Mouse (Mus musculus): Measurements from ENCODE around the gene Scaper. TPM values are rescaled to one million over a fixed set of nuclear protein-coding genes. Genes with fewer than 3 reads are reported as not detected.

Gene Scaper
- polyA plus RNA-seq, 1 experiment from 2014 or later = 7.1 TPM

GRCm38 (mm10) chr9:55918579-55918978 lies 19.3 kb downstream of the Scaper start:
- Histone ChIP-seq H3K4me1 (ENCODE audit: insufficient read depth, low read depth, low read length) (no peaks in the 10 kb centered on the region), H3K36me3 (ENCODE audit: insufficient read depth, low read length) (no peaks in the 10 kb centered on the region), H3K9me3 (ENCODE audit: low read length) (no peaks in the 10 kb centered on the region), H3K4me2 (replicated peaks; ENCODE audit: low read depth, low read length) (no peak overlapping the region), H3K4me3 (ENCODE audit: low read depth, low read length) (no peak overlapping the region), H3K27ac (ENCODE audit: low read length) (no peak overlapping the region), H3K9ac (replicated peaks; ENCODE audit: low read depth) (no peak overlapping the region), H3K27me3 (replicated peaks; ENCODE audit: insufficient read depth, low read length) (no peaks in the 10 kb centered on the region)
- TF ChIP-seq CTCF (IDR thresholded peaks at IDR 0.05) (peak; percentile 59), EP300 (IDR thresholded peaks at IDR 0.05) (no peak)
- DNase-seq (ENCODE audit: low spot score) = peak; percentile 72
- WGBS = 54% methylated on average over 3 of the region's 3 CpGs
- no peak for ATAC-seq

DNA sequence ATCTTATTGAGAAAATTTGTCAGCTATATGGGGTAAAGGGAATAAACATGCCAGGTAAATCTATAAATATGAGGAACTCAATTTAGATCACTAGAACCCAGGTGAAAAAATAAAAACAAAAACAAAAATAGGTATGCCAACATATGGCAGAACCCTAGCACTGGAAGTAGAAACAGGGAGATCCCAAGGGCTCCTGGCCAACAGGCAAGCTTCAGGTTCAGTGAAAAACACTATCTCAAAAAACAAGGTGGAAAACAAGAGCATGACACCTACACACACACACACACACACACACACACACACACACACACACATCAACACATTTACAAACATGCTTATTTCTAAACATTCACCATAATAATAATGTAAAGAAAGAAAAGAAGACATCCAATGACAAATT lies 21.2 kb downstream of the Scaper start:
- Histone ChIP-seq H3K27me3 (replicated peaks; ENCODE audit: insufficient read depth, low read length) (no peaks in the 10 kb centered on the region), H3K4me2 (replicated peaks; ENCODE audit: low read depth, low read length) (no peak overlapping the region), H3K9me3 (ENCODE audit: low read length) (no peaks in the 10 kb centered on the region), H3K9ac (replicated peaks; ENCODE audit: low read depth) (no peak overlapping the region), H3K36me3 (ENCODE audit: insufficient read depth, low read length) (no peaks in the 10 kb centered on the region), H3K27ac (ENCODE audit: low read length) (no peak overlapping the region), H3K4me1 (ENCODE audit: insufficient read depth, low read depth, low read length) (no peaks in the 10 kb centered on the region), H3K4me3 (ENCODE audit: low read depth, low read length) (no peak overlapping the region)
- TF ChIP-seq CTCF (IDR thresholded peaks at IDR 0.05) = no peak
- no peak for TF ChIP-seq EP300 (IDR thresholded peaks at IDR 0.05)
- DNase-seq (ENCODE audit: low spot score) (no peak), ATAC-seq (no peak)

DNA sequence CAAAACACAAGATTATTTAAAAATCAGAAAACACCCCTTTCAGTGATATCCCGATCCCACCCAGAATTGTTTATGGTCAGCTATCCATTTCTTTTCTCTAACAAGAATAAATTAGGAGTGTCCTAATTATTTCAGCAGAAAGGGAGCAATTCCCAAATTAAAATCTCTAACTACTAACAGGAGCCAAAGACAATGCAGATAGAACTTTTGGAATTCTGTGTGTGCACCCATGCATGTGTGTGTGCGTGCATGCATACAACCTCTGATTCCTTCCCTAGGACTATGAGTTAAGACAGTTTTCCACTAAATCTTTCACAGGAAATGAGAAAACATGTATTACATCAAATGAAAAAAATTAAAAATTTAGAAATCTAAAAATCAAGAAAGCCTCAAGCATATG lies 26.4 kb downstream of the Scaper start:
- TF ChIP-seq EP300 (IDR thresholded peaks at IDR 0.05) (no peak), CTCF (IDR thresholded peaks at IDR 0.05) (no peak)
- Histone ChIP-seq H3K27me3 (replicated peaks; ENCODE audit: insufficient read depth, low read length) (no peaks in the 10 kb centered on the region), H3K4me2 (replicated peaks; ENCODE audit: low read depth, low read length) (no peak overlapping the region), H3K27ac (ENCODE audit: low read length) (no peak overlapping the region), H3K4me3 (ENCODE audit: low read depth, low read length) (no peak overlapping the region), H3K9me3 (ENCODE audit: low read length) (no peaks in the 10 kb centered on the region), H3K36me3 (ENCODE audit: insufficient read depth, low read length) (no peaks in the 10 kb centered on the region; the same call in 1 of the 2 replicates), H3K4me1 (ENCODE audit: insufficient read depth, low read depth, low read length) (no peaks in the 10 kb centered on the region), H3K9ac (replicated peaks; ENCODE audit: low read depth) (no peak overlapping the region)
- 91% methylated on average over 2 of the region's 2 CpGs for WGBS
- DNase-seq (ENCODE audit: low spot score) (no peak), ATAC-seq (no peak)

DNA sequence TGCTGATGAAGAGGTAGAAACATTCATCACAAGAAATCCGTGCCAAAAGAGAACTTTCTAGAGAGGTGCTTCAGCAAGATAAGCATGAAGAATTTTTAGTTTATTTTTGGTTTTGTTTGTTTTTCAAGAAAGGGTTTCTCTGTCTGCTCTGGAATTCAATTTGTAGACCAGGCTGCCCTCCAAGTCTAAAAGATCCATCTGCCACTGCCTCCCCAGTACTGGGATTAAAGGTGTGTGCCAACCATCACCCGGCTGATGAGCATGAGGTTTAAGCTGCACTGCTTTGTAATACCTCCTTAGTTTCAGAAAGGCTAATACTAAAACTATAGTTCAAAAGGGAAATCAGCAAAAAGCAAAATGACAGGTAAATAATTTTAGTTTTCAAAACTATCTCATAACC lies 35.0 kb downstream of the Scaper start:
- no peak overlapping the region for H3K4me3 ChIP-seq (ENCODE audit: low read depth, low read length)
- ATAC-seq (no peak), DNase-seq (ENCODE audit: low spot score) (no peak)
- TF ChIP-seq CTCF (IDR thresholded peaks at IDR 0.05) (no peak), EP300 (IDR thresholded peaks at IDR 0.05) (no peak)
- 64% methylated on average over 2 of the region's 2 CpGs for WGBS
- H3K27me3 ChIP-seq (replicated peaks; ENCODE audit: insufficient read depth, low read length) = no peaks in the 10 kb centered on the region
- H3K36me3 ChIP-seq (ENCODE audit: insufficient read depth, low read length) = no peaks in the 10 kb centered on the region
- H3K4me2 ChIP-seq (replicated peaks; ENCODE audit: low read depth, low read length) = no peak overlapping the region
- H3K4me1 ChIP-seq (ENCODE audit: insufficient read depth, low read depth, low read length) = no peaks in the 10 kb centered on the region
- H3K9me3 ChIP-seq (ENCODE audit: low read length) = no peaks in the 10 kb centered on the region
- H3K27ac ChIP-seq (ENCODE audit: low read length) = no peak overlapping the region
- H3K9ac ChIP-seq (replicated peaks; ENCODE audit: low read depth) = no peak overlapping the region

- no peaks in the 10 kb centered on the region for H3K27me3 ChIP-seq (replicated peaks; ENCODE audit: insufficient read depth, low read length)
- 60% methylated on average over 3 of the region's 3 CpGs for WGBS
- no peak overlapping the region for H3K27ac ChIP-seq (ENCODE audit: low read length)
- no peak overlapping the region for H3K4me3 ChIP-seq (ENCODE audit: low read depth, low read length)
- H3K4me2 ChIP-seq (replicated peaks; ENCODE audit: low read depth, low read length) = no peak overlapping the region
- TF ChIP-seq EP300 (IDR thresholded peaks at IDR 0.05) (no peak), CTCF (IDR thresholded peaks at IDR 0.05) (no peak)
- H3K9me3 ChIP-seq (ENCODE audit: low read length) = no peaks in the 10 kb centered on the region
- H3K36me3 ChIP-seq (ENCODE audit: insufficient read depth, low read length) = no peaks in the 10 kb centered on the region
- ATAC-seq (no peak), DNase-seq (ENCODE audit: low spot score) (no peak)
- no peaks in the 10 kb centered on the region for H3K4me1 ChIP-seq (ENCODE audit: insufficient read depth, low read depth, low read length)
- H3K9ac ChIP-seq (replicated peaks; ENCODE audit: low read depth) = no peak overlapping the region
Observed at GRCm38 (mm10) chr9:55901588-55901987, 36.3 kb downstream of the Scaper start.

DNA sequence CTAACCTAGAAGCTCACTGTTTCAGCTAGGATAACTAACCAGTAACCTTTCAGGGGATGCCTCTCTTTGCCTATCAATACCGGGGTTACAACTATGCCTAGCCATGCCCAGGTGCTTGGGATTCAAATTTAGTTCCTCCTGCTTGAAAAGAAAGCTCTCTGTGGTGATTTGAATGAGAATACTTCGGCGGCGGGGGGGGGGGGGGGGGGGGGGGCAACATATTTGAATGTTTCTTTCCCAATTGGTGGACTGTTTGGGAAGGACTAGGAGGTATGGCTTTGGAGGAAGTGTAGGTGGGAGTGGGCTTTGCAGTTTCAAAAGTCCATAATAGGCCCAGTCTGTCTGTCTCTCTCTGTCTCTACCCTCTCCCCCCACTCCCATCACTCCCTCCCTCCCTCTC lies 37.4 kb downstream of the Scaper start:
- Histone ChIP-seq H3K9ac (replicated peaks; ENCODE audit: low read depth) (no peak overlapping the region), H3K4me2 (replicated peaks; ENCODE audit: low read depth, low read length) (no peak overlapping the region), H3K36me3 (ENCODE audit: insufficient read depth, low read length) (no peaks in the 10 kb centered on the region), H3K4me1 (ENCODE audit: insufficient read depth, low read depth, low read length) (no peaks in the 10 kb centered on the region), H3K4me3 (ENCODE audit: low read depth, low read length) (no peak overlapping the region), H3K27ac (ENCODE audit: low read length) (no peak overlapping the region), H3K27me3 (replicated peaks; ENCODE audit: insufficient read depth, low read length) (no peaks in the 10 kb centered on the region), H3K9me3 (ENCODE audit: low read length) (no peaks in the 10 kb centered on the region)
- DNase-seq (ENCODE audit: low spot score) (no peak), ATAC-seq (no peak)
- no peak for TF ChIP-seq EP300 (IDR thresholded peaks at IDR 0.05)
- 56% methylated on average over 3 of the region's 4 CpGs for WGBS

DNA sequence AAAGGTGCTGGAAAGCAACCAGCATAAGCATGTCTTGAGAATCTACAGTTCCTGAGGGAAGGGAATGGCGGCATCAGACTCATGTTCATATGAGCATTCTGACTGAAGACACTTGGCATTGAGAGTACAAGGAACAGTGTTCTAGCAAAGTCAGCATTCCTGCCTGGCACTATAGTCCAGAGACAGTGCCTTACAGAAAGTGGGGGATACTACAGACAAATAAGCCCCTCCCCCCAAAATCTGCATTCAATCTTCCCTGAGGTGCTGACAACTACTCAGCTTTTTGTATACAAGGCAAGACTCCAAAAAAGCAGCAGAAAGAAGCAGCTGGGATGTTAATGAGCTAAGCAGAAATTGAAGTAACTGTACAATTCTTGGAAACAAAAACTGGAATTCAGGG lies 59.9 kb downstream of the Scaper start:
- TF ChIP-seq CTCF (IDR thresholded peaks at IDR 0.05) (no peak), EP300 (IDR thresholded peaks at IDR 0.05) (no peak)
- H3K27me3 ChIP-seq (replicated peaks; ENCODE audit: insufficient read depth, low read length) = no peaks in the 10 kb centered on the region
- no peak for ATAC-seq
- H3K27ac ChIP-seq (ENCODE audit: low read length) = no peak overlapping the region
- WGBS = 62% methylated on average over 1 of the region's 1 CpGs
- peak; percentile 13 for DNase-seq (ENCODE audit: low spot score)
- no peaks in the 10 kb centered on the region for H3K4me1 ChIP-seq (ENCODE audit: insufficient read depth, low read depth, low read length)
- H3K9me3 ChIP-seq (ENCODE audit: low read length) = no peaks in the 10 kb centered on the region
- no peak overlapping the region for H3K4me3 ChIP-seq (ENCODE audit: low read depth, low read length)
- no peak overlapping the region for H3K4me2 ChIP-seq (replicated peaks; ENCODE audit: low read depth, low read length)
- H3K36me3 ChIP-seq (ENCODE audit: insufficient read depth, low read length) = no peaks in the 10 kb centered on the region
- H3K9ac ChIP-seq (replicated peaks; ENCODE audit: low read depth) = no peak overlapping the region

All from lung, postnatal 0 days (tissue).